11 mouse cellular contexts compared by ENCODE assay signal in genomic region chrX:73525223-73526140, GRCm38 (mm10). TPM values are rescaled to one million over a fixed set of nuclear protein-coding genes. Genes with fewer than 3 reads are reported as not detected.
DNase-seq lines count a peak whose midpoint lies in the region; ATAC-seq lines count a peak whose summit lies in the region.
"Had no signal": no experiment of that assay in that cellular context is flagged by ENCODE, and none has a peak within 500 bp of the region (broad histone marks: within the 10 kb centered on the region; RNA-seq: fewer than 3 reads in every experiment).

No protein-coding gene starts in this region.

- H3K9ac ChIP-seq in forebrain, embryonic 14.5 days (ENCODE audit: low read length) = no peak overlapping the region
- H3K9ac ChIP-seq in neural tube, embryonic 13.5 days = no peak overlapping the region
- H3K9ac ChIP-seq in neural tube, embryonic 15.5 days (replicated peaks) = no peak overlapping the region
- H3K9ac ChIP-seq: lung, embryonic 15.5 days; midbrain, embryonic 12.5 days had no signal

- no peaks in the 10 kb centered on the region for H3K36me3 ChIP-seq in forebrain, embryonic 14.5 days (ENCODE audit: control insufficient read depth, insufficient read depth, low read length)
- H3K36me3 ChIP-seq in forebrain, embryonic 10.5 days (replicated peaks) = no peaks in the 10 kb centered on the region
- no peaks in the 10 kb centered on the region for H3K36me3 ChIP-seq in neural tube, embryonic 13.5 days
- 0 out of 2 replicates have a peak, but pooled peaks cover 4% of the 10 kb centered on the region for H3K36me3 ChIP-seq in neural tube, embryonic 15.5 days
- H3K36me3 ChIP-seq: lung, embryonic 15.5 days; midbrain, embryonic 12.5 days had no signal

- 69% methylated on average over 9 of the region's 9 CpGs for WGBS in forebrain, embryonic 14.5 days
- 81% methylated on average over 9 of the region's 9 CpGs for WGBS in forebrain, embryonic 10.5 days
- WGBS in neural tube, embryonic 13.5 days = 77% methylated on average over 9 of the region's 9 CpGs
- WGBS in neural tube, embryonic 15.5 days = 81% methylated on average over 9 of the region's 9 CpGs

- peaks cover 2% of the 10 kb centered on the region; the same call in 1 of the 2 replicates for H3K4me1 ChIP-seq in forebrain, embryonic 14.5 days (ENCODE audit: control insufficient read depth, insufficient read depth, low read length)
- H3K4me1 ChIP-seq in forebrain, embryonic 10.5 days = no peaks in the 10 kb centered on the region
- H3K4me1 ChIP-seq in neural tube, embryonic 13.5 days (replicated peaks) = no peaks in the 10 kb centered on the region
- H3K4me1 ChIP-seq in neural tube, embryonic 15.5 days = no peaks in the 10 kb centered on the region
- H3K4me1 ChIP-seq: lung, embryonic 15.5 days; midbrain, embryonic 12.5 days had no signal

- ATAC-seq in forebrain, embryonic 14.5 days = peak; percentile 70
- ATAC-seq in neural tube, embryonic 13.5 days (ENCODE audit: low read depth) = peak; percentile 54; the same call in 1 of the 2 replicates
- no peak for ATAC-seq in neural tube, embryonic 15.5 days (ENCODE audit: low FRiP score)
- ATAC-seq in frontal cortex, adult (ENCODE audit: low TSS enrichment) = no peak
- ATAC-seq: Patski had no signal

- no peaks in the 10 kb centered on the region for H3K27me3 ChIP-seq in forebrain, embryonic 14.5 days (replicated peaks; ENCODE audit: control insufficient read depth, insufficient read depth, low read length)
- H3K27me3 ChIP-seq in forebrain, embryonic 10.5 days (ENCODE audit: poor library complexity, severe bottlenecking) = peaks cover 87% of the 10 kb centered on the region
- no peaks in the 10 kb centered on the region for H3K27me3 ChIP-seq in neural tube, embryonic 13.5 days
- H3K27me3 ChIP-seq in neural tube, embryonic 15.5 days (replicated peaks) = no peaks in the 10 kb centered on the region
- H3K27me3 ChIP-seq: lung, embryonic 15.5 days; midbrain, embryonic 12.5 days had no signal

- H3K9me3 ChIP-seq in forebrain, embryonic 14.5 days (replicated peaks; ENCODE audit: control insufficient read depth, low read length) = no peaks in the 10 kb centered on the region
- no peaks in the 10 kb centered on the region for H3K9me3 ChIP-seq in forebrain, embryonic 10.5 days
- no peaks in the 10 kb centered on the region for H3K9me3 ChIP-seq in neural tube, embryonic 13.5 days
- H3K9me3 ChIP-seq in neural tube, embryonic 15.5 days (replicated peaks) = no peaks in the 10 kb centered on the region
- H3K9me3 ChIP-seq: lung, embryonic 15.5 days; midbrain, embryonic 12.5 days had no signal

- peak overlapping the region; percentile 52; the same call in 1 of the 2 replicates for H3K27ac ChIP-seq in forebrain, embryonic 14.5 days (ENCODE audit: low read depth, low read length)
- H3K27ac ChIP-seq in forebrain, embryonic 10.5 days = no peak overlapping the region
- peak overlapping the region; percentile 38 for H3K27ac ChIP-seq in neural tube, embryonic 13.5 days (replicated peaks)
- no peak overlapping the region for H3K27ac ChIP-seq in neural tube, embryonic 15.5 days (replicated peaks)
- H3K27ac ChIP-seq: lung, embryonic 15.5 days; midbrain, embryonic 12.5 days had no signal

- DNase-seq in forebrain, embryonic 14.5 days (ENCODE audit: low spot score) = peak; percentile 60
- DNase-seq in forebrain, embryonic 10.5 days (ENCODE audit: extremely low spot score, low spot score) = no peak
- DNase-seq in cerebellum, adult 9-11 months = peak; percentile 67
- DNase-seq in retina, embryonic 14.5 days (ENCODE audit: low spot score) = peak; percentile 12
- no peak for DNase-seq in kidney, postnatal 4 days

- no peak overlapping the region for H3K4me2 ChIP-seq in forebrain, embryonic 14.5 days (ENCODE audit: low read length)
- no peak overlapping the region for H3K4me2 ChIP-seq in neural tube, embryonic 13.5 days
- no peak overlapping the region for H3K4me2 ChIP-seq in neural tube, embryonic 15.5 days
- H3K4me2 ChIP-seq: lung, embryonic 15.5 days; midbrain, embryonic 12.5 days had no signal

- no peak overlapping the region for H3K4me3 ChIP-seq in forebrain, embryonic 14.5 days (ENCODE audit: low read depth, low read length)
- no peak overlapping the region for H3K4me3 ChIP-seq in forebrain, embryonic 10.5 days
- H3K4me3 ChIP-seq in neural tube, embryonic 13.5 days = no peak overlapping the region
- no peak overlapping the region for H3K4me3 ChIP-seq in neural tube, embryonic 15.5 days (replicated peaks)
- H3K4me3 ChIP-seq: lung, embryonic 15.5 days; midbrain, embryonic 12.5 days had no signal

RNA-seq across cellular contexts. Expression of gene Atp2b3, which starts 22.6 kb away (rescaled TPM):
- 2.1 and 3.8 TPM in 2 replicates for polyA plus RNA-seq in forebrain, embryonic 14.5 days (2014; fragmentation: Nextera tagmentation; extraction: Ambion mirVana)
- 0.06 and 0.10 TPM in 2 replicates for polyA plus RNA-seq in forebrain, embryonic 10.5 days (2016; fragmentation: Nextera tagmentation; extraction: Ambion mirVana)
- 3.2 and 3.7 TPM in 2 replicates for polyA plus RNA-seq in neural tube, embryonic 13.5 days (2015; fragmentation: Nextera tagmentation; extraction: Ambion mirVana)
- 6.1 and 7.0 TPM in 2 replicates for polyA plus RNA-seq in neural tube, embryonic 15.5 days (2015; fragmentation: Nextera tagmentation; extraction: Ambion mirVana)

RNA-seq across cellular contexts. Expression of gene Bgn, which starts 42.1 kb away (rescaled TPM):
- 15.5 and 18.0 TPM in 2 replicates for polyA plus RNA-seq in forebrain, embryonic 14.5 days (2014; fragmentation: Nextera tagmentation; extraction: Ambion mirVana)
- polyA plus RNA-seq in forebrain, embryonic 10.5 days (2016; fragmentation: Nextera tagmentation; extraction: Ambion mirVana) = 10.3 and 12.3 TPM in 2 replicates
- polyA plus RNA-seq in neural tube, embryonic 13.5 days (2015; fragmentation: Nextera tagmentation; extraction: Ambion mirVana) = 32.8 and 35.2 TPM in 2 replicates
- polyA plus RNA-seq in neural tube, embryonic 15.5 days (2015; fragmentation: Nextera tagmentation; extraction: Ambion mirVana) = 29.1 and 33.4 TPM in 2 replicates

Comparison
In these comparisons a context has a peak if more than half of its experiments do, and no peak if none do; other contexts are left out.
1. ATAC-seq: peak in forebrain, embryonic 14.5 days (single experiment) and neural tube, embryonic 13.5 days (single experiment); none in neural tube, embryonic 15.5 days (single experiment) and frontal cortex, adult (single experiment).
2. DNase-seq: peak in forebrain, embryonic 14.5 days (single experiment), cerebellum, adult 9-11 months (single experiment) and retina, embryonic 14.5 days (single experiment); none in forebrain, embryonic 10.5 days (single experiment) and kidney, postnatal 4 days (0 of 2).
3. H3K27ac ChIP-seq: peak in forebrain, embryonic 14.5 days (single experiment) and neural tube, embryonic 13.5 days (single experiment); none in forebrain, embryonic 10.5 days (single experiment) and neural tube, embryonic 15.5 days (single experiment).